Mouse (Mus musculus) midbrain, postnatal 0 days (tissue): ENCODE results near the gene Ccdc141. TPM values are rescaled to one million over a fixed set of nuclear protein-coding genes. Genes with fewer than 3 reads are reported as not detected.

Experiments used
- ATAC-seq: fragments of 200-750 bp; cut with Nextera tagmentation; 2 replicates; pipeline ENCODE4 v1.8.0; 2017; ENCODE audit warnings: moderate number of reproducible peaks, mild to moderate bottlenecking, moderate TSS enrichment, moderate library complexity; ENCODE audit not compliant: low FRiP score
- DNase-seq: peaks from one replicate; pipeline ENCODE4 v3.0.0-alpha.2; 2015; ENCODE audit warnings: low spot score
- H3K27ac ChIP-seq: fragments of 300-500 bp; sonication (generic); 2 replicates; pipeline ENCODE4 v1.5.1; 2014; ENCODE audit warnings: low read depth, mild to moderate bottlenecking, low read length, mixed read lengths
- H3K27me3 ChIP-seq: fragments of 300-500 bp; sonication (generic); 2 replicates; pipeline ENCODE4 v1.6.1; 2014; ENCODE audit warnings: low read length, control low read depth, mixed read lengths; ENCODE audit not compliant: insufficient read depth
- H3K36me3 ChIP-seq: fragments of 300-500 bp; sonication (generic); 2 replicates; pipeline ENCODE4 v1.6.1; 2014; ENCODE audit warnings: low read length, control low read depth, mixed read lengths; ENCODE audit not compliant: insufficient read depth
- H3K4me1 ChIP-seq: fragments of 300-500 bp; sonication (generic); 2 replicates; pipeline ENCODE4 v1.6.1; 2014; ENCODE audit warnings: mild to moderate bottlenecking, control low read depth, antibody characterized with exemption, low read length, mixed read lengths; ENCODE audit not compliant: insufficient read depth
- H3K4me2 ChIP-seq: fragments of 300-500 bp; sonication (generic); 2 replicates; pipeline ENCODE4 v1.6.1; 2014; ENCODE audit warnings: low read depth, mild to moderate bottlenecking, low read length, mixed read lengths; ENCODE audit not compliant: poor library complexity, severe bottlenecking
- H3K4me3 ChIP-seq: fragments of 300-500 bp; sonication (generic); 2 replicates; pipeline ENCODE4 v1.5.1; 2014; ENCODE audit warnings: low read depth, mild to moderate bottlenecking, low read length, moderate library complexity
- H3K9ac ChIP-seq: fragments of 300-500 bp; sonication (generic); replicated peaks from 2 replicates; pipeline ENCODE4 v1.6.1; 2014; ENCODE audit warnings: mild to moderate bottlenecking, low read length, moderate library complexity, mixed read lengths; ENCODE audit not compliant: poor library complexity, severe bottlenecking
- H3K9me3 ChIP-seq: fragments of 300-500 bp; sonication (generic); 2 replicates; pipeline ENCODE4 v1.6.1; 2016; ENCODE audit warnings: low read length, control low read depth
- CTCF ChIP-seq: IDR thresholded peaks from 2 replicates; pipeline ENCODE4 v1.5.1; 2016; ENCODE audit warnings: antibody characterized with exemption, mild to moderate bottlenecking
- WGBS: fragments of 180-500 bp; shearing (Covaris S2); extraction: QIAGEN DNeasy Blood & Tissue Kit; methylation state at CpG from one replicate; pipeline ENCODE4 v1.1.7; 2014; 5-methylcytosine and 5-hydroxymethylcytosine counted together
- polyA plus RNA-seq: library from polyadenylated mRNA; unstranded; fragments of >200 nt; fragmentation: Nextera tagmentation; extraction: Ambion mirVana; gene quantifications from 2 replicates; pipeline ENCODE4 v1.2.1, GENCODE M21; 2015
- total RNA-seq: library from RNA; depleted of rRNA; stranded (reverse); fragments of >200 nt; gene quantifications from 2 replicates; pipeline ENCODE4 v1.2.3, GENCODE M21; 2014

The Ccdc141 gene
- total and polyA plus RNA-seq, 2 experiments from 2014 or later, result 7.1 to 7.9 TPM

GRCm38 (mm10) chr2:77190301-77190700 lies 19.9 kb upstream of the Ccdc141 start:
- Histone ChIP-seq H3K9me3 (no peaks in the 10 kb centered on the region), H3K4me1 (no peaks in the 10 kb centered on the region), H3K27me3 (no peaks in the 10 kb centered on the region), H3K4me2 (no peak overlapping the region), H3K36me3 (peaks cover 39% of the 10 kb centered on the region), H3K4me3 (no peak overlapping the region), H3K27ac (no peak overlapping the region), H3K9ac (no peak overlapping the region)
- TF ChIP-seq CTCF, result no peak
- 91% methylated on average over 3 of the region's 3 CpGs for WGBS
- ATAC-seq (no peak), DNase-seq (no peak)

- Histone ChIP-seq H3K4me2 (no peak overlapping the region), H3K27ac (no peak overlapping the region), H3K36me3 (peaks cover 33% of the 10 kb centered on the region), H3K9me3 (no peaks in the 10 kb centered on the region), H3K9ac (no peak overlapping the region), H3K4me3 (no peak overlapping the region), H3K4me1 (no peaks in the 10 kb centered on the region), H3K27me3 (no peaks in the 10 kb centered on the region)
- no peak for TF ChIP-seq CTCF
- no peak for ATAC-seq
- WGBS, result 96% methylated on average over 7 of the region's 7 CpGs
- DNase-seq, result no peak
These were observed 19.2 kb upstream of the Ccdc141 start for GRCm38 (mm10) chr2:77189671-77190070.

DNA sequence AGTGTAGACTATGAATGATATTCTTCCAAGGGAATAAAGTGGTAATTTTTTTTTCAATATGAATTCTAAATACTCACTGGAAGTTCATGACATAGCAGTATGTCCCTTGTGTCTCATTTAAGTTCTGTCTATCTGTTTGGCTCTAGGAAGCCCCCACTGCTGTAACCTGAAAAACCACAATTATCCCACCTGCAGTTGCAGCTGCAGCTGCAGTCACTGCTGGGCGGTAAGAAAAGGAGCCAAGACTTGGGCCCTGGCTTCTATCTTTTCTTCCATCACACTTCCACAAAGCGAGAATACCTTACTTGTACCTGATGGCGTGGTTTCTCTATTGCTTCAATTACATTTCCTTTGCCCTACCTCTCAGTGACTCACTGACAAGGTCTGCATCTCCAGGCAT lies 17.1 kb upstream of the Ccdc141 start:
- ATAC-seq (no peak), DNase-seq (no peak)
- WGBS, result 96% methylated on average over 3 of the region's 3 CpGs

DNA sequence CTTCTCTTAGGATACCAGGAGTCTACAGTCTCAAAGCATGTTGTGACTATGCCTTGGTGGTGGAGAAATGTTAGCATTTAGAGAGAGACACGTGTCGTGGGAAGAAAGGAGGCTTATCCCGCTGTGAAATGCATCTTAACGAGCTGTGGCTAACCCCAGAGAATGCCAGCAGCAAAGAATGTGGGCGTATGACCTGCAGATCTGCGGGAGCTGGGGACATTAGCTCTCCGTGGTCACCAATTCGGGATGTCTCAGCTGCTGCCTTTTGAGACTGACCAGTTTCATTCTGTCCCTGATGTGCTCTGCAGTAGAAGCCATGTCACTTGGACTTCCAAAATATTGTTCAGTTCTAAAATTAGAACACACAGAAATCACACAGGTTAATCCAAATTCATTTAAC lies 16.5 kb upstream of the Ccdc141 start:
- Histone ChIP-seq H3K4me1 (no peaks in the 10 kb centered on the region), H3K36me3 (peaks cover 21% of the 10 kb centered on the region), H3K27me3 (no peaks in the 10 kb centered on the region), H3K9ac (no peak overlapping the region), H3K4me2 (no peak overlapping the region), H3K9me3 (no peaks in the 10 kb centered on the region), H3K27ac (no peak overlapping the region), H3K4me3 (no peak overlapping the region)
- TF ChIP-seq CTCF, result no peak
- DNase-seq (no peak), ATAC-seq (no peak)
- WGBS, result 52% methylated on average over 8 of the region's 8 CpGs

More for the DNA sequence above, 17.1 kb upstream of the Ccdc141 start:
- peaks cover 24% of the 10 kb centered on the region for H3K36me3 ChIP-seq
- no peak overlapping the region for H3K4me2 ChIP-seq
- no peak overlapping the region for H3K9ac ChIP-seq
- H3K9me3 ChIP-seq, result no peaks in the 10 kb centered on the region
- no peak overlapping the region for H3K27ac ChIP-seq
- no peaks in the 10 kb centered on the region for H3K4me1 ChIP-seq
- H3K4me3 ChIP-seq, result no peak overlapping the region
- no peaks in the 10 kb centered on the region for H3K27me3 ChIP-seq
- no peak for TF ChIP-seq CTCF

DNA sequence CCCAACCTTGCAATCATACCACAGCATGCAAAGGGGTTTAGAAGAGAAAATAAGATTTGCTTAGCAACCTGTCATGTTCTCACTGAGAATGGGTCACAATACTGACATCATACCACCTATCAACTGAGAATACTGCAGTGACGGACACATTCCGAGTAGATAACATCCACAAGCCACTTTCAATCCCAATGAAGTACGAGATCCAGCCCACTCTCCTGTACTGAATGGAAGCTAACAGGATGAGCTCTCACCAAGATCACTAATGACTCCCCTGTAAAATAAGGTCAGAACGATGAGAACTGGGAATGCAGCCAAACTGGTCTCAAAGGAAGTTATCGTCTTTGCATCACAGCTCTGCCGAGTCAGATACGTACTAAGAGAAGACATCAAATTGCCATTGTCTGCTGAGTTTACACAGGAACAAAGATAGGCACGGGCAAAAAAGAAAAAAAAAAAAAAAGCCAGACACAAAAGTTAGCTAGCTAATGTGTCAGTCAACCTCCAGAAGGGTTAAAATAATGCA lies 13.7 kb upstream of the Ccdc141 start:
- no peak overlapping the region for H3K4me3 ChIP-seq
- WGBS, result 57% methylated on average over 8 of the region's 8 CpGs
- no peak overlapping the region for H3K9ac ChIP-seq
- H3K4me2 ChIP-seq, result no peak overlapping the region
- no peak for TF ChIP-seq CTCF
- H3K36me3 ChIP-seq, result peaks cover 12% of the 10 kb centered on the region; the same call in 1 of the 2 replicates
- H3K4me1 ChIP-seq, result no peaks in the 10 kb centered on the region
- H3K27ac ChIP-seq, result no peak overlapping the region
- H3K27me3 ChIP-seq, result no peaks in the 10 kb centered on the region
- no peaks in the 10 kb centered on the region for H3K9me3 ChIP-seq
- peak; percentile 43 for DNase-seq
- ATAC-seq, result peak; percentile 41; the same call in 1 of the 2 replicates

GRCm38 (mm10) chr2:77183646-77184045 lies 13.2 kb upstream of the Ccdc141 start:
- no peak overlapping the region for H3K9ac ChIP-seq
- WGBS, result 87% methylated on average over 2 of the region's 2 CpGs

More at GRCm38 (mm10) chr2:77183646-77184045, 13.2 kb upstream of the Ccdc141 start:
- H3K9me3 ChIP-seq, result no peaks in the 10 kb centered on the region
- H3K27ac ChIP-seq, result no peak overlapping the region
- no peak for TF ChIP-seq CTCF
- H3K36me3 ChIP-seq, result peaks cover 12% of the 10 kb centered on the region; the same call in 1 of the 2 replicates
- H3K4me3 ChIP-seq, result no peak overlapping the region
- no peaks in the 10 kb centered on the region for H3K27me3 ChIP-seq
- H3K4me2 ChIP-seq, result no peak overlapping the region
- DNase-seq (no peak), ATAC-seq (no peak)
- no peaks in the 10 kb centered on the region for H3K4me1 ChIP-seq
